Mouse (Mus musculus): Measurements from ENCODE around the gene Ctla4. TPM values are rescaled to one million over a fixed set of nuclear protein-coding genes. Genes with fewer than 3 reads are reported as not detected.

The Ctla4 gene
- total and polyA plus RNA-seq, 3 experiments, result not detected

DNA sequence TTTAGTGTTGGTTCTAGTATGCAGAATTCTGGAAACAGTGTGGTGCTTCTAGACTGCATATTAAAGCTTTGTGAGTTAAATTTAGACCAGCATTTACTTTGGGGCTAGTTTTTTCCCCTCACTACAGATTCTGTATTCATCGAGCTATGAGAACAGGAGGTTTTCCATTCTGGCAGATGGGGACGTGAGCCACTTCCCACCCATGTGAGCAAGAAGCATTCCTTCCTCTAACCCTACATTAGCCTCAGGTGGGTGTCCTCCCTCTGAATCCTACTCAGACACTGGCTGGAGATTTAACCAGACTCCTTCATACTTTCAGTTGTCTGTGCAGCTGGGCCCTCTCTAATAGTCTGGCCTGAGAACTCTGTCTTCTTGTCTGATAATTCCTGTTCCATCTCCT is 37.7 kb upstream of the Ctla4 start:
- Histone ChIP-seq H3K4me3 (ENCODE audit: control insufficient read depth in 1 of 2, insufficient read depth in 1 of 2, low read depth in 2 of 2, low read length in 2 of 2) (no peak overlapping the region), H3K9ac (ENCODE audit: control insufficient read depth, low read depth, low read length, poor library complexity, severe bottlenecking) (no peak overlapping the region), H3K27me3 (ENCODE audit: control insufficient read depth in 1 of 2, insufficient read depth in 2 of 2, low read length in 2 of 2) (no peaks in the 10 kb centered on the region), H3K79me2 (ENCODE audit: control insufficient read depth, insufficient read depth, low read length, poor library complexity) (no peaks in the 10 kb centered on the region), H3K4me1 (ENCODE audit: control insufficient read depth in 1 of 2, insufficient read depth in 2 of 2, low read length in 2 of 2) (no peaks in the 10 kb centered on the region), H3K27ac (ENCODE audit: control insufficient read depth, low read depth, low read length) (no peak overlapping the region), H3K9me3 (replicated peaks; ENCODE audit: insufficient read depth, low read length) (no peaks in the 10 kb centered on the region), H3K36me3 (ENCODE audit: control insufficient read depth in 1 of 2, insufficient read depth in 2 of 2, low read length in 2 of 2) (no peaks in the 10 kb centered on the region)
- DNase-seq (ENCODE audit: low read depth, low spot score), result no peak
- TF ChIP-seq BHLHE40 (IDR thresholded peaks at IDR 0.05; ENCODE audit: borderline replicate concordance, low read depth, low read length) (no peak), KAT2A (conservative IDR thresholded peaks at IDR 0.05; ENCODE audit: low read depth, low read length) (no peak), SIN3A (IDR thresholded peaks at IDR 0.05; ENCODE audit: low read length) (no peak), MEF2A (IDR thresholded peaks at IDR 0.05; ENCODE audit: extremely low read depth, insufficient replicate concordance, low read depth, low read length, poor library complexity, severe bottlenecking) (no peak), USF2 (IDR thresholded peaks at IDR 0.05; ENCODE audit: borderline replicate concordance in 1 of 2, insufficient read depth in 1 of 2, low read depth in 1 of 2, low read length in 2 of 2) (no peak), POLR2A (IDR thresholded peaks at IDR 0.05; ENCODE audit: control insufficient read depth in 1 of 2, insufficient read depth in 1 of 2, low read depth in 1 of 2, low read length in 2 of 2, poor library complexity in 1 of 2) (no peak), MYB (IDR thresholded peaks at IDR 0.05; ENCODE audit: low read depth, low read length) (no peak), POLR2AphosphoS2 (IDR thresholded peaks at IDR 0.05; ENCODE audit: low read length) (no peak), MAX (IDR thresholded peaks at IDR 0.05; ENCODE audit: low read length) (no peak), ELF1 (IDR thresholded peaks at IDR 0.05; ENCODE audit: low read depth, low read length) (no peak), ETS1 (IDR thresholded peaks at IDR 0.05; ENCODE audit: low read depth, low read length) (no peak), NELFE (IDR thresholded peaks at IDR 0.05; ENCODE audit: low read depth, low read length) (no peak), NRF1 (IDR thresholded peaks at IDR 0.05; ENCODE audit: insufficient read depth, low read depth, low read length, poor library complexity, severe bottlenecking) (no peak), GABPA (IDR thresholded peaks at IDR 0.05; ENCODE audit: low read depth, low read length) (no peak)

DNA sequence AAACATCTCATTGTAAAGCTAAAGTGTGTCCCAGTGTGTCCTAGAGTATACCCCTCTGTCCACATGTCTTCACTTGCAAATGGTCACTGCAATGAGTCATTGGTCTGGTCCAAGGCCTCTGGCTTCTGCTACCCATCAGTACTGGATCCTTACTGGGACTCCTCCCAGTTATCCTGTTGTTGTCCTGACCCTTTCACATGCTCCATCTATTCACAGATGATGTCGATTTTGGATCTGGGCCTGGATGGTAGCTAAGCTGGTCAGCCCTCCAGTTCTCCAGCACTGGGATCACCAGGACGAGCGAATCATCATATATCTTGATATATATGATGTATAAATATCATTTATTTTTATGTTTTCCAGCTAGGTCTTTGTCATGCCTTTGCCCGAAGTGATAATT is 37.0 kb upstream of the Ctla4 start:
- H3K27me3 ChIP-seq (ENCODE audit: control insufficient read depth in 1 of 2, insufficient read depth in 2 of 2, low read length in 2 of 2), result no peaks in the 10 kb centered on the region
- no peaks in the 10 kb centered on the region for H3K4me1 ChIP-seq (ENCODE audit: control insufficient read depth in 1 of 2, insufficient read depth in 2 of 2, low read length in 2 of 2)
- H3K9ac ChIP-seq (ENCODE audit: control insufficient read depth, low read depth, low read length, poor library complexity, severe bottlenecking), result no peak overlapping the region
- H3K27ac ChIP-seq (ENCODE audit: control insufficient read depth, low read depth, low read length), result no peak overlapping the region
- no peaks in the 10 kb centered on the region for H3K79me2 ChIP-seq (ENCODE audit: control insufficient read depth, insufficient read depth, low read length, poor library complexity)
- no peaks in the 10 kb centered on the region for H3K9me3 ChIP-seq (replicated peaks; ENCODE audit: insufficient read depth, low read length)
- TF ChIP-seq USF1 (IDR thresholded peaks at IDR 0.05; ENCODE audit: low read depth, low read length) (no peak), RAD21 (IDR thresholded peaks at IDR 0.05; ENCODE audit: low read depth, low read length) (no peak), POLR2AphosphoS2 (IDR thresholded peaks at IDR 0.05; ENCODE audit: low read length) (no peak), NELFE (IDR thresholded peaks at IDR 0.05; ENCODE audit: low read depth, low read length) (no peak), SIN3A (IDR thresholded peaks at IDR 0.05; ENCODE audit: low read length) (no peak), ZC3H11A (IDR thresholded peaks at IDR 0.05; ENCODE audit: low read depth, low read length) (no peak), E2F4 (IDR thresholded peaks at IDR 0.05; ENCODE audit: borderline replicate concordance, low read depth, low read length) (no peak), TCF12 (IDR thresholded peaks at IDR 0.05; ENCODE audit: low read depth, low read length) (no peak)
- H3K36me3 ChIP-seq (ENCODE audit: control insufficient read depth in 1 of 2, insufficient read depth in 2 of 2, low read length in 2 of 2), result no peaks in the 10 kb centered on the region
- H3K4me3 ChIP-seq (ENCODE audit: control insufficient read depth in 1 of 2, insufficient read depth in 1 of 2, low read depth in 2 of 2, low read length in 2 of 2), result no peak overlapping the region
- DNase-seq (ENCODE audit: low read depth, low spot score), result no peak
